In genomic region chr5:45669234-45669597, GRCm38 (mm10) we compare ENCODE assay signal across 8 mouse cellular contexts. TPM values are rescaled to one million over a fixed set of nuclear protein-coding genes. Genes with fewer than 3 reads are reported as not detected.
A peak's percentile ranks its signal among the peaks of the same experiment; 100 is the strongest.
DNase-seq lines count a peak whose midpoint lies in the region; ATAC-seq lines count a peak whose summit lies in the region.

No protein-coding gene starts in this region.

- H3K4me1 ChIP-seq in kidney, embryonic 16.5 days (ENCODE audit: insufficient read depth, low read length): peaks cover 10% of the 10 kb centered on the region
- H3K4me1 ChIP-seq in hindbrain, embryonic 16.5 days (ENCODE audit: control insufficient read depth, insufficient read depth, low read depth, low read length): peaks cover 10% of the 10 kb centered on the region
- H3K4me1 ChIP-seq in midbrain, embryonic 16.5 days (ENCODE audit: control insufficient read depth, insufficient read depth, low read length): peaks cover 12% of the 10 kb centered on the region

- DNase-seq in kidney, postnatal 4 days: no peak
- peak; percentile 24 for DNase-seq in c-Kit-negative CD71-positive TER-119-positive erythroid progenitor cells, embryonic 14.5 days (ENCODE audit: low read depth, low spot score)
- no peak for DNase-seq in adrenal gland, postnatal 10 days
- no peak for DNase-seq in right cerebral cortex, postnatal 25 days
- DNase-seq in layer of hippocampus, postnatal 25 days (ENCODE audit: extremely low spot score in 1 of 2, low spot score in 1 of 2): no peak

- peak overlapping the region; percentile 77 for H3K4me3 ChIP-seq in kidney, embryonic 16.5 days (ENCODE audit: low read length)
- H3K4me3 ChIP-seq in hindbrain, embryonic 16.5 days (ENCODE audit: low read length): peak overlapping the region; percentile 78
- H3K4me3 ChIP-seq in midbrain, embryonic 16.5 days (ENCODE audit: low read depth, low read length): peak overlapping the region; percentile 81

- peaks cover 5% of the 10 kb centered on the region; the same call in 1 of the 2 replicates for H3K36me3 ChIP-seq in kidney, embryonic 16.5 days (ENCODE audit: insufficient read depth, low read length)
- no peaks in the 10 kb centered on the region for H3K36me3 ChIP-seq in hindbrain, embryonic 16.5 days (ENCODE audit: control insufficient read depth, insufficient read depth, low read length)
- no peaks in the 10 kb centered on the region for H3K36me3 ChIP-seq in midbrain, embryonic 16.5 days (ENCODE audit: control insufficient read depth, insufficient read depth, low read length)

- H3K27ac ChIP-seq in kidney, embryonic 16.5 days (ENCODE audit: low read length): peak overlapping the region; percentile 91
- H3K27ac ChIP-seq in hindbrain, embryonic 16.5 days (ENCODE audit: low read depth, low read length): peak overlapping the region; percentile 79
- H3K27ac ChIP-seq in midbrain, embryonic 16.5 days (ENCODE audit: low read length): peak overlapping the region; percentile 75

- under 1% methylated on average over 27 of the region's 27 CpGs for WGBS in kidney, embryonic 16.5 days
- WGBS in hindbrain, embryonic 16.5 days: under 1% methylated on average over 24 of the region's 27 CpGs
- WGBS in midbrain, embryonic 16.5 days: under 1% methylated on average over 27 of the region's 27 CpGs

- no peaks in the 10 kb centered on the region for H3K9me3 ChIP-seq in kidney, embryonic 16.5 days (ENCODE audit: low read length)
- H3K9me3 ChIP-seq in hindbrain, embryonic 16.5 days (ENCODE audit: control insufficient read depth, low read length): no peaks in the 10 kb centered on the region
- no peaks in the 10 kb centered on the region for H3K9me3 ChIP-seq in midbrain, embryonic 16.5 days (replicated peaks; ENCODE audit: control insufficient read depth, low read length, poor library complexity, severe bottlenecking)

- ATAC-seq in kidney, embryonic 16.5 days (ENCODE audit: low FRiP score, low TSS enrichment): peak; percentile 79
- peak; percentile 79; the same call in 1 of the 2 replicates for ATAC-seq in hindbrain, embryonic 16.5 days
- peak; percentile 85 for ATAC-seq in midbrain, embryonic 16.5 days

- peak overlapping the region; percentile 84 for H3K9ac ChIP-seq in kidney, embryonic 16.5 days (replicated peaks; ENCODE audit: low read length)
- peak overlapping the region; percentile 74 for H3K9ac ChIP-seq in hindbrain, embryonic 16.5 days (ENCODE audit: low read depth, low read length)
- peak overlapping the region; percentile 75 for H3K9ac ChIP-seq in midbrain, embryonic 16.5 days (ENCODE audit: low read depth, low read length)

- no peaks in the 10 kb centered on the region for H3K27me3 ChIP-seq in kidney, embryonic 16.5 days (ENCODE audit: insufficient read depth, low read length)
- no peaks in the 10 kb centered on the region for H3K27me3 ChIP-seq in hindbrain, embryonic 16.5 days (replicated peaks; ENCODE audit: control insufficient read depth, insufficient read depth, low read length)
- H3K27me3 ChIP-seq in midbrain, embryonic 16.5 days (ENCODE audit: control insufficient read depth, insufficient read depth, low read depth, low read length): no peaks in the 10 kb centered on the region

- H3K4me2 ChIP-seq in kidney, embryonic 16.5 days (replicated peaks; ENCODE audit: low read depth, low read length): peak overlapping the region; percentile 89
- peak overlapping the region; percentile 99 for H3K4me2 ChIP-seq in hindbrain, embryonic 16.5 days (ENCODE audit: low read length)
- H3K4me2 ChIP-seq in midbrain, embryonic 16.5 days (ENCODE audit: low read length): peak overlapping the region; percentile 88

RNA-seq across cellular contexts. Expression of gene Ncapg, which starts 0.5 kb away (rescaled TPM):
- 53.8 and 54.0 TPM in 2 replicates for polyA plus RNA-seq in kidney, embryonic 16.5 days (2015; fragmentation: Nextera tagmentation; extraction: Ambion mirVana)
- polyA plus RNA-seq in hindbrain, embryonic 16.5 days (2015; fragmentation: Nextera tagmentation; extraction: Ambion mirVana): 7.4 and 9.4 TPM in 2 replicates
- polyA plus RNA-seq in midbrain, embryonic 16.5 days (2015; fragmentation: Nextera tagmentation; extraction: Ambion mirVana): 5.0 and 6.6 TPM in 2 replicates
- total RNA-seq in adrenal gland, postnatal 10 days (2021): 10 to 100 TPM in 1 of 2 experiments, 1 to 10 TPM in 1; 8.7 to 13.1 TPM
- total RNA-seq in layer of hippocampus, postnatal 25 days (2021): 1 to 10 TPM in 1 of 2 experiments, under 1 TPM in 1; 0.54 to 1.1 TPM

RNA-seq across cellular contexts. Expression of gene Fam184b, which starts 29.8 kb away (rescaled TPM):
- polyA plus RNA-seq in kidney, embryonic 16.5 days (2015; fragmentation: Nextera tagmentation; extraction: Ambion mirVana): 1.5 and 1.7 TPM in 2 replicates
- polyA plus RNA-seq in hindbrain, embryonic 16.5 days (2015; fragmentation: Nextera tagmentation; extraction: Ambion mirVana): 13.3 and 14.5 TPM in 2 replicates
- 7.0 and 9.4 TPM in 2 replicates for polyA plus RNA-seq in midbrain, embryonic 16.5 days (2015; fragmentation: Nextera tagmentation; extraction: Ambion mirVana)
- total RNA-seq in adrenal gland, postnatal 10 days (2021): 1 to 10 TPM in 1 of 2 experiments, under 1 TPM in 1; 0.93 to 1.2 TPM
- total RNA-seq in layer of hippocampus, postnatal 25 days (2021): 1 to 10 TPM; 6.1 to 9.2 TPM
